Mouse (Mus musculus): ENCODE results near the gene Wdr49. TPM values are rescaled to one million over a fixed set of nuclear protein-coding genes. Genes with fewer than 3 reads are reported as not detected.
"Not testable (repeated sequence)": the region's sequence is repeated elsewhere in the genome, so short reads cannot be mapped to it uniquely, and the experiment has no call there.

Gene Wdr49
- polyA plus RNA-seq, 1 experiment: not detected

GRCm38 (mm10) chr3:75308861-75309260 lies 173.1 kb downstream of the Wdr49 start:
- TF ChIP-seq POLR2A (IDR thresholded peaks at IDR 0.05; ENCODE audit: insufficient read depth, low read depth, low read length): no peak
- TF ChIP-seq CTCF (IDR thresholded peaks at IDR 0.05; ENCODE audit: insufficient read depth, low read depth, low read length): no peak
- Histone ChIP-seq H3K4me1 (ENCODE audit: control insufficient read depth, insufficient read depth, low read length) (no peaks in the 10 kb centered on the region), H3K4me3 (ENCODE audit: insufficient read depth, low read depth, low read length) (no peak overlapping the region), H3K27ac (ENCODE audit: insufficient read depth, low read depth, low read length) (no peak overlapping the region)
- WGBS: 95% methylated on average over 4 of the region's 4 CpGs

GRCm38 (mm10) chr3:75308228-75308627 lies 173.7 kb downstream of the Wdr49 start:
- H3K27ac ChIP-seq (ENCODE audit: insufficient read depth, low read depth, low read length): no peak overlapping the region
- H3K4me1 ChIP-seq (ENCODE audit: control insufficient read depth, insufficient read depth, low read length): no peaks in the 10 kb centered on the region
- TF ChIP-seq CTCF (IDR thresholded peaks at IDR 0.05; ENCODE audit: insufficient read depth, low read depth, low read length): no peak
- 79% methylated on average over 3 of the region's 3 CpGs for WGBS
- H3K4me3 ChIP-seq (ENCODE audit: insufficient read depth, low read depth, low read length): no peak overlapping the region

GRCm38 (mm10) chr3:75305584-75305983 lies 176.4 kb downstream of the Wdr49 start:
- no peaks in the 10 kb centered on the region for H3K4me1 ChIP-seq (ENCODE audit: control insufficient read depth, insufficient read depth, low read length)
- no peak overlapping the region for H3K4me3 ChIP-seq (ENCODE audit: insufficient read depth, low read depth, low read length)
- no peak for TF ChIP-seq POLR2A (IDR thresholded peaks at IDR 0.05; ENCODE audit: insufficient read depth, low read depth, low read length)
- no peak for TF ChIP-seq CTCF (IDR thresholded peaks at IDR 0.05; ENCODE audit: insufficient read depth, low read depth, low read length)
- no peak overlapping the region for H3K27ac ChIP-seq (ENCODE audit: insufficient read depth, low read depth, low read length)
- WGBS: 92% methylated on average over 3 of the region's 3 CpGs

- Histone ChIP-seq H3K27ac (ENCODE audit: insufficient read depth, low read depth, low read length) (no peak overlapping the region), H3K4me3 (ENCODE audit: insufficient read depth, low read depth, low read length) (no peak overlapping the region), H3K4me1 (ENCODE audit: control insufficient read depth, insufficient read depth, low read length) (no peaks in the 10 kb centered on the region)
- TF ChIP-seq POLR2A (IDR thresholded peaks at IDR 0.05; ENCODE audit: insufficient read depth, low read depth, low read length): no peak
- no peak for TF ChIP-seq CTCF (IDR thresholded peaks at IDR 0.05; ENCODE audit: insufficient read depth, low read depth, low read length)
- WGBS: 97% methylated on average over 5 of the region's 5 CpGs
These were observed 177.3 kb downstream of the Wdr49 start for GRCm38 (mm10) chr3:75304621-75305020.

GRCm38 (mm10) chr3:75301072-75301471 lies 180.9 kb downstream of the Wdr49 start:
- Histone ChIP-seq H3K4me1 (ENCODE audit: control insufficient read depth, insufficient read depth, low read length) (no peaks in the 10 kb centered on the region), H3K4me3 (ENCODE audit: insufficient read depth, low read depth, low read length) (no peak overlapping the region), H3K27ac (ENCODE audit: insufficient read depth, low read depth, low read length) (no peak overlapping the region)
- no peak for TF ChIP-seq POLR2A (IDR thresholded peaks at IDR 0.05; ENCODE audit: insufficient read depth, low read depth, low read length)
- TF ChIP-seq CTCF (IDR thresholded peaks at IDR 0.05; ENCODE audit: insufficient read depth, low read depth, low read length): no peak
- WGBS: 94% methylated on average over 2 of the region's 2 CpGs

- H3K4me1 ChIP-seq (ENCODE audit: control insufficient read depth, insufficient read depth, low read length); H3K4me3 ChIP-seq (ENCODE audit: insufficient read depth, low read depth, low read length); H3K27ac ChIP-seq (ENCODE audit: insufficient read depth, low read depth, low read length): not testable (repeated sequence)
- 95% methylated on average over 1 of the region's 1 CpGs for WGBS
These were observed 182.5 kb downstream of the Wdr49 start for GRCm38 (mm10) chr3:75299464-75299863.

GRCm38 (mm10) chr3:75297758-75298111 lies 184.2 kb downstream of the Wdr49 start:
- H3K27ac ChIP-seq (ENCODE audit: insufficient read depth, low read depth, low read length): peak overlapping the region; percentile 85
- TF ChIP-seq POLR2A (IDR thresholded peaks at IDR 0.05; ENCODE audit: insufficient read depth, low read depth, low read length) (no peak), CTCF (IDR thresholded peaks at IDR 0.05; ENCODE audit: insufficient read depth, low read depth, low read length) (no peak)
- no peaks in the 10 kb centered on the region for H3K4me1 ChIP-seq (ENCODE audit: control insufficient read depth, insufficient read depth, low read length)
- H3K4me3 ChIP-seq (ENCODE audit: insufficient read depth, low read depth, low read length): no peak overlapping the region
- WGBS: 4% methylated on average over 3 of the region's 3 CpGs

GRCm38 (mm10) chr3:75297026-75297757 lies 184.8 kb downstream of the Wdr49 start:
- H3K4me1 ChIP-seq (ENCODE audit: control insufficient read depth, insufficient read depth, low read length): no peaks in the 10 kb centered on the region
- 18% methylated on average over 2 of the region's 2 CpGs for WGBS
- peak overlapping the region; percentile 85 for H3K27ac ChIP-seq (ENCODE audit: insufficient read depth, low read depth, low read length)
- TF ChIP-seq CTCF (IDR thresholded peaks at IDR 0.05; ENCODE audit: insufficient read depth, low read depth, low read length): no peak
- no peak for TF ChIP-seq POLR2A (IDR thresholded peaks at IDR 0.05; ENCODE audit: insufficient read depth, low read depth, low read length)
- H3K4me3 ChIP-seq (ENCODE audit: insufficient read depth, low read depth, low read length): no peak overlapping the region

GRCm38 (mm10) chr3:75293243-75293642 lies 188.7 kb downstream of the Wdr49 start:
- H3K4me1 ChIP-seq (ENCODE audit: control insufficient read depth, insufficient read depth, low read length): no peaks in the 10 kb centered on the region
- TF ChIP-seq POLR2A (IDR thresholded peaks at IDR 0.05; ENCODE audit: insufficient read depth, low read depth, low read length) (no peak), CTCF (IDR thresholded peaks at IDR 0.05; ENCODE audit: insufficient read depth, low read depth, low read length) (no peak)
- H3K4me3 ChIP-seq (ENCODE audit: insufficient read depth, low read depth, low read length): no peak overlapping the region
- 88% methylated on average over 2 of the region's 2 CpGs for WGBS
- H3K27ac ChIP-seq (ENCODE audit: insufficient read depth, low read depth, low read length): no peak overlapping the region

GRCm38 (mm10) chr3:75277455-75277854 lies 204.5 kb downstream of the Wdr49 start:
- TF ChIP-seq CTCF (IDR thresholded peaks at IDR 0.05; ENCODE audit: insufficient read depth, low read depth, low read length): no peak
- TF ChIP-seq POLR2A (IDR thresholded peaks at IDR 0.05; ENCODE audit: insufficient read depth, low read depth, low read length): no peak
- Histone ChIP-seq H3K27ac (ENCODE audit: insufficient read depth, low read depth, low read length) (no peak overlapping the region), H3K4me1 (ENCODE audit: control insufficient read depth, insufficient read depth, low read length) (no peaks in the 10 kb centered on the region), H3K4me3 (ENCODE audit: insufficient read depth, low read depth, low read length) (no peak overlapping the region)
- 82% methylated on average over 4 of the region's 4 CpGs for WGBS
